Mouse (Mus musculus) intestine, postnatal 0 days (tissue): ENCODE results near the gene Urgcp. TPM values are rescaled to one million over a fixed set of nuclear protein-coding genes. Genes with fewer than 3 reads are reported as not detected.
A peak's percentile ranks its signal among the peaks of the same experiment; 100 is the strongest.

Source experiments
- ATAC-seq: fragments of 200-750 bp; cut with Nextera tagmentation; 2 replicates; pipeline ENCODE4 v1.8.0; 2017; ENCODE audit warnings: mild to moderate bottlenecking, moderate TSS enrichment, moderate library complexity
- H3K27ac ChIP-seq: fragments of 300-500 bp; sonication (generic); 2 replicates; pipeline ENCODE4 v1.5.1; 2014; ENCODE audit warnings: mild to moderate bottlenecking, low read depth, low read length, moderate library complexity
- H3K27me3 ChIP-seq: fragments of 300-500 bp; sonication (generic); replicated peaks from 2 replicates; pipeline ENCODE4 v1.6.1; 2014; ENCODE audit warnings: low read length, mixed read lengths; ENCODE audit not compliant: control insufficient read depth, insufficient read depth
- H3K36me3 ChIP-seq: fragments of 300-500 bp; sonication (generic); 2 replicates; pipeline ENCODE4 v1.6.1; 2014; ENCODE audit warnings: mild to moderate bottlenecking, moderate library complexity; ENCODE audit not compliant: control insufficient read depth, insufficient read depth
- H3K4me1 ChIP-seq: fragments of 300-500 bp; sonication (generic); replicated peaks from 2 replicates; pipeline ENCODE4 v1.6.1; 2014; ENCODE audit warnings: antibody characterized with exemption, low read length, mixed read lengths; ENCODE audit not compliant: control insufficient read depth, insufficient read depth
- H3K4me2 ChIP-seq: fragments of 300-500 bp; sonication (generic); replicated peaks from 2 replicates; pipeline ENCODE4 v1.6.1; 2014; ENCODE audit warnings: low read depth, mild to moderate bottlenecking, moderate library complexity
- H3K4me3 ChIP-seq: fragments of 300-500 bp; sonication (generic); 2 replicates; pipeline ENCODE4 v1.5.1; 2014; ENCODE audit warnings: low read depth, low read length
- H3K9ac ChIP-seq: fragments of 300-500 bp; sonication (generic); 2 replicates; pipeline ENCODE4 v1.6.1; 2014; ENCODE audit warnings: mild to moderate bottlenecking, low read depth, low read length
- H3K9me3 ChIP-seq: fragments of 300-500 bp; sonication (generic); 2 replicates; pipeline ENCODE4 v1.6.1; 2016; ENCODE audit warnings: mixed run types; ENCODE audit not compliant: control insufficient read depth
- CTCF ChIP-seq: sonication (generic); IDR thresholded peaks from 2 replicates; pipeline ENCODE4 v1.5.1; 2016; ENCODE audit warnings: low read depth, mild to moderate bottlenecking, control low read depth, antibody characterized with exemption, moderate library complexity
- WGBS: fragments of 180-500 bp; shearing (Covaris S2); extraction: QIAGEN DNeasy Blood & Tissue Kit; methylation state at CpG from one replicate; pipeline ENCODE4 v1.1.7; 2014; 5-methylcytosine and 5-hydroxymethylcytosine counted together
- polyA plus RNA-seq: library from polyadenylated mRNA; unstranded; fragments of >200 nt; fragmentation: Nextera tagmentation; extraction: Ambion mirVana; gene quantifications from 2 replicates; pipeline ENCODE4 v1.2.1, GENCODE M21; 2015

The Urgcp gene
- polyA plus RNA-seq, 1 experiment from 2014 or later = 15.4 TPM

DNA sequence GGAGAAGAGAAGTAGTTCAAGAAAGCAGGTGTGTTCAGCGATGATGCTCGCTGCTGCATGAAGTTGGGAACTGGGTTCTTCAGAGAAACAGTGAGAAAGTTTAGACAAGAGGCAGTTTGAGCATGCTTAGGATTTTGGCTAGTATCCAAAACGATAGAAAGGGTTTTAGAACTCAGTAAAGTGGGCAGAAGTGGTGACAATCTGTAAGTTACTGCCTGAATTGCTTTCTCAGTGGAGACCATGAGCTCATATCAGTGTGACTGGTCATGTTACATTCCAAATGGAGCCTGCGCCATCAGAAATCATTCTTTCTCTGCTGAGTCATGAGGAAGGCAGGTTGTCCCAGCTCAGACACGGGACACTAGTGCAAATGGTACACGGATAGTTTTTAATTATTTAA lies 3.8 kb upstream of the Urgcp start:
- H3K4me2 ChIP-seq = no peak overlapping the region
- H3K9me3 ChIP-seq = no peaks in the 10 kb centered on the region
- H3K27ac ChIP-seq = no peak overlapping the region
- H3K27me3 ChIP-seq = no peaks in the 10 kb centered on the region
- 90% methylated on average over 6 of the region's 6 CpGs for WGBS
- no peak overlapping the region for H3K4me3 ChIP-seq
- 0 out of 2 replicates have a peak, but pooled peaks cover 2% of the 10 kb centered on the region for H3K36me3 ChIP-seq
- H3K4me1 ChIP-seq = no peaks in the 10 kb centered on the region
- no peak for TF ChIP-seq CTCF
- H3K9ac ChIP-seq = no peak overlapping the region
- ATAC-seq = no peak

DNA sequence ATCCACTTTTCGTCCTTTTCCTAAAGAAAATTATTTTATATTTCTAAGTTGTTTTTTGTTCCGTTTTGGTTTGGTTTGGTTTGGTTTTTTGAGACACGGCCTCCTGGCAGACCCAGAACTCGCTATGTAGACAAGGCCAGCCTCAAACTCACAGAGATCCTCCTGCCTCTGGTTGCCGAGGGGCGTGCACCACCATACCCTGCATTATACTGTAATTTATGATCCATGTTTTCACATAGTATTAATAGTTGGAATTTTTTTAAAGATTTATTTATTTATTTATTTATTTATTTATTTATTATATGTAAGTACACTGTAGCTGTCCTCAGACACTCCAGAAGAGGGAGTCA lies 432 bp upstream of the Urgcp start:
- no peaks in the 10 kb centered on the region for H3K36me3 ChIP-seq
- H3K27me3 ChIP-seq = no peaks in the 10 kb centered on the region
- peak overlapping the region; percentile 67 for H3K4me3 ChIP-seq
- TF ChIP-seq CTCF = no peak
- 0 out of 2 replicates have a peak overlapping the region, but pooled peaks have one; percentile 77 for H3K9ac ChIP-seq
- WGBS = 10% methylated on average over 6 of the region's 6 CpGs
- 0 out of 2 replicates have a peak, but pooled peaks cover 2% of the 10 kb centered on the region for H3K4me1 ChIP-seq
- ATAC-seq = peak; percentile 8; the same call in 1 of the 2 replicates
- H3K4me2 ChIP-seq = peak overlapping the region; percentile 64
- H3K9me3 ChIP-seq = no peaks in the 10 kb centered on the region
- peak overlapping the region; percentile 92; the same call in 1 of the 2 replicates for H3K27ac ChIP-seq

DNA sequence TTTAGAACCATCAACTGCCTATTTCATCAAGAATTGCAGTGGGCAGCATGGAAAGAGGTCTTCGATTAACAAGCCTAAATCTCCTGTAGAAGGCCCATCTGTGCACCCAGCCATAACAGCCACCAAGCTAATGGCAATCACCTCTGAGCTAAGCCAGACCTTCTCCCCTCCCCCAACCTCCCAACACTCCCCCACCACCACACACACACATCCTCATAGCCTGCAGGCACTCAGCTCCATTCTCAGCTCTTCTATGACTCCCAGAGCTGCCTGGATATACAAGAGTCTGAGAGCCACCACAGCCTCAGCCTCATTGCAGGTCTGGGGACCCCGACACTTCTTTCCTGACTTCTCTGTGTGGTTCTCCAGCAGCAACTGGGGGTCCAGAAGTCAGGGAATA lies 8.4 kb downstream of the Urgcp start:
- Histone ChIP-seq H3K4me2 (no peak overlapping the region), H3K9me3 (peaks cover 3% of the 10 kb centered on the region; the same call in 1 of the 2 replicates)
- 80% methylated on average over 2 of the region's 2 CpGs for WGBS

DNA sequence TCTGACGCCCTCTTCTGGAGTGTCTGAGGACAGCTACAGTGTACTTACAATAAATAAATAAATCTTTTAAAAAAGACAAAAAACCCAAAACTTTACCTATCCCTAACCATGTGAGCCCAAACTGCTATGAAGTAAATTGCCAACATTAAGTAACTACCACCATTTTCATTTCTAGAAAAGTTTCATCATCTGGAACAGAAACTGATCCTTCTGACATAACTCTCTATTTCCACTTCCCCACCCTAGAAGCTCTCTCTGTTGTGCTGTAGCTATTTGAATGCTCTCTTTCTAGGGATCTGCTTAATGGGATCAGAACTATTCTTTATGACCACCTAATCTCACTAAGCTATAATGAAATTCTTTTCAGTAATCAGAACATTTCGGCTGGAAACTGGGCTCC lies 17.2 kb downstream of the Urgcp start:
- Histone ChIP-seq H3K9ac (no peak overlapping the region), H3K27me3 (no peaks in the 10 kb centered on the region), H3K4me1 (0 out of 2 replicates have a peak, but pooled peaks cover 2% of the 10 kb centered on the region), H3K27ac (no peak overlapping the region), H3K4me2 (no peak overlapping the region), H3K36me3 (no peaks in the 10 kb centered on the region), H3K9me3 (no peaks in the 10 kb centered on the region), H3K4me3 (no peak overlapping the region)
- no peak for TF ChIP-seq CTCF
- whole genome bisulfite sequencing = 70% methylated on average over 2 of the region's 2 CpGs
- ATAC-seq = no peak

More for the DNA sequence above, 8.4 kb downstream of the Urgcp start:
- Histone ChIP-seq H3K4me3 (no peak overlapping the region), H3K36me3 (peaks cover 4% of the 10 kb centered on the region; the same call in 1 of the 2 replicates), H3K27me3 (no peaks in the 10 kb centered on the region), H3K4me1 (no peaks in the 10 kb centered on the region), H3K9ac (no peak overlapping the region), H3K27ac (no peak overlapping the region)
- TF ChIP-seq CTCF = no peak
- ATAC-seq = no peak

DNA sequence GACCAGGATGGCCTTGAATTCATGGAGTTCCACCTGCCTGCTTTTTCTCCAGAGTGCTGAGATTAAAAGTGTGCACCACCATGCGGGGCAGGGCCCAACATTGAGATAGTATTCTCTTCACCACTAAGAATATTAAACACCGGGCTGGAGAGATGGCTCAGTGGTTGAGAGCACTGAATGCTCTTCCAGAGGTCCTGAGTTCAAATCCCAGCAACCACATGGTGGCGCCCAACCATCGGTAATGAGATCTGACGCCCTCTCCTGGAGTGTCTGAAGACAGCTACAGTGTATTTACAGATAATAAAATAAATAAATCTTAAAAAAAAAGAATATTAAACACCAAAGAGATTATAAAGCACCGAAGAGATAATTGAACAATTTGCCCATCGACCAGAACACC lies 20.1 kb downstream of the Urgcp start:
- H3K4me2 ChIP-seq = no peak overlapping the region
- WGBS = 72% methylated on average over 7 of the region's 7 CpGs
- H3K27ac ChIP-seq = no peak overlapping the region
- no peaks in the 10 kb centered on the region for H3K9me3 ChIP-seq
- H3K36me3 ChIP-seq = no peaks in the 10 kb centered on the region
- 0 out of 2 replicates have a peak, but pooled peaks cover 6% of the 10 kb centered on the region for H3K4me1 ChIP-seq
- ATAC-seq = no peak
- H3K9ac ChIP-seq = no peak overlapping the region
- H3K27me3 ChIP-seq = no peaks in the 10 kb centered on the region
- peak; percentile 68 for TF ChIP-seq CTCF
- H3K4me3 ChIP-seq = no peak overlapping the region

DNA sequence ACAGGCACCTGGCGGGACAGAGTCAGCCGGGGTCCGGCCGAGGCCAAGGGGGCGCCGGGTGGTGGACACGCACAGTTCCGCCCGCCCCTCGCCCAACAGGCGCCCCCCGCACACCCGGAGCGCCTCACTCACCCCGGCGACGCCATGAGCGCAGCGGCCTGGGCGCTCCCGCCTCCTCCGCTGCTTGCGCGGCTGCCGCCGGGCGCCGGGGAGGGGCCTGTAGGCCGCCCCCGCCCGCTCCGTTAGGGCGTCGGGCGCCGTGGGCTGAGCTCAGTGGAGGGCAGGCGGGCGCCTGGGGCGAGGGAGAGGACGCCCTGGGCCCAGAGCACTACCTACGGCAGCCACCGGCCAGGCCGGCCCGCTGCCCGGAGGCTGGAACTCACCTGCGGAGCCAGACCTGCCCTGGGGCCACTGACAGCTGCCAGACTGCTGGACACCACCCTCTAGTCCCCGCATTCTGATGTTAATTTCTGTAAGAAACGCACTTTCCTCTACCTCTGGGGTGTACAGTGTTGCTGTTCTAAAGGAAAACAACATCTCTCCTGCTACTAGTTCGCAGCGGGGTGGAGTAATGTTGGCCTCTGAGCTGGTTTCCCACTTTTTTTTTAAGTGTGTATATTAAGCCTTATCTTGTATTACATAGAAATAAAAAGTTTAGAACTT lies 21.1 kb downstream of the Urgcp start:
- H3K36me3 ChIP-seq = no peaks in the 10 kb centered on the region
- H3K27me3 ChIP-seq = no peaks in the 10 kb centered on the region
- no peak for TF ChIP-seq CTCF
- peak overlapping the region; percentile 99 for H3K9ac ChIP-seq
- H3K4me1 ChIP-seq = 0 out of 2 replicates have a peak, but pooled peaks cover 6% of the 10 kb centered on the region
- peak; percentile 85 for ATAC-seq
- under 1% methylated on average over 50 of the region's 50 CpGs for WGBS
- H3K4me3 ChIP-seq = peak overlapping the region; percentile 95
- peak overlapping the region; percentile 98 for H3K27ac ChIP-seq
- H3K9me3 ChIP-seq = no peaks in the 10 kb centered on the region
- peak overlapping the region; percentile 87 for H3K4me2 ChIP-seq
